11 mouse cellular contexts compared by ENCODE assay signal in genomic region chr6:147501439-147501838, GRCm38 (mm10).
"Had no signal": no experiment of that assay in that cellular context is flagged by ENCODE, and none has a peak within 500 bp of the region (broad histone marks: within the 10 kb centered on the region; RNA-seq: fewer than 3 reads in every experiment).

No protein-coding gene starts in this region.

- DNase-seq: kidney, postnatal 14 days; lung, embryonic 14.5 days; lung, postnatal 10 days; lung, postnatal 4 days; right cerebral cortex, postnatal 14 days; thymus, postnatal 36 days had no signal

- H3K27me3 ChIP-seq: limb, embryonic 15.5 days; liver, embryonic 12.5 days; megakaryocyte, embryonic 14.5 days; midbrain, embryonic 15.5 days had no signal

- H3K36me3 ChIP-seq: limb, embryonic 15.5 days; liver, embryonic 12.5 days; midbrain, embryonic 15.5 days had no signal

- H3K4me1 ChIP-seq: liver, embryonic 12.5 days; megakaryocyte, embryonic 14.5 days; midbrain, embryonic 15.5 days had no signal

- H3K27ac ChIP-seq: limb, embryonic 15.5 days; liver, embryonic 12.5 days; midbrain, embryonic 15.5 days had no signal

- H3K4me3 ChIP-seq: limb, embryonic 15.5 days; liver, embryonic 12.5 days; megakaryocyte, embryonic 14.5 days; midbrain, embryonic 15.5 days had no signal

- H3K9me3 ChIP-seq: limb, embryonic 15.5 days; liver, embryonic 12.5 days; megakaryocyte, embryonic 14.5 days; midbrain, embryonic 15.5 days had no signal

- H3K4me2 ChIP-seq: limb, embryonic 15.5 days; liver, embryonic 12.5 days; lung, embryonic 14.5 days; midbrain, embryonic 11.5 days; midbrain, embryonic 15.5 days had no signal

- H3K9ac ChIP-seq: limb, embryonic 15.5 days; liver, embryonic 12.5 days; lung, embryonic 14.5 days; midbrain, embryonic 15.5 days had no signal

- ATAC-seq: liver, embryonic 12.5 days; midbrain, embryonic 15.5 days had no signal
